Mouse (Mus musculus) forebrain, embryonic 14.5 days (tissue): ENCODE results near the gene Usp7. TPM values are rescaled to one million over a fixed set of nuclear protein-coding genes. Genes with fewer than 3 reads are reported as not detected.

Experiments used
- ATAC-seq: fragments of 200-750 bp; cut with Nextera tagmentation; 2 replicates; pipeline ENCODE4 v1.8.0; 2017; ENCODE audit warnings: mild to moderate bottlenecking, moderate library complexity
- DNase-seq: peaks from one replicate; pipeline ENCODE4 v3.0.0-alpha.2; 2015; ENCODE audit warnings: low spot score
- H3K27ac ChIP-seq: fragments of 300-500 bp; sonication (generic); 2 replicates; pipeline ENCODE4 v1.5.1; 2014; ENCODE audit warnings: low read depth, mild to moderate bottlenecking, control low read depth, low read length, moderate library complexity
- H3K27me3 ChIP-seq: fragments of 300-500 bp; sonication (generic); replicated peaks from 2 replicates; pipeline ENCODE4 v1.6.1; 2014; ENCODE audit warnings: low read length, control low read depth, mixed read lengths; ENCODE audit not compliant: control insufficient read depth, insufficient read depth
- H3K36me3 ChIP-seq: fragments of 300-500 bp; sonication (generic); 2 replicates; pipeline ENCODE4 v1.6.1; 2014; ENCODE audit warnings: low read length, control low read depth; ENCODE audit not compliant: control insufficient read depth, insufficient read depth
- H3K4me1 ChIP-seq: fragments of 300-500 bp; sonication (generic); 2 replicates; pipeline ENCODE4 v1.6.1; 2014; ENCODE audit warnings: antibody characterized with exemption, low read length, control low read depth; ENCODE audit not compliant: control insufficient read depth, insufficient read depth
- H3K4me2 ChIP-seq: fragments of 300-500 bp; sonication (generic); 2 replicates; pipeline ENCODE4 v1.6.1; 2014; ENCODE audit warnings: mild to moderate bottlenecking, control low read depth, low read length
- H3K4me3 ChIP-seq: fragments of 300-500 bp; sonication (generic); 2 replicates; pipeline ENCODE4 v1.5.1; 2014; ENCODE audit warnings: low read depth, low read length, control low read depth
- H3K9ac ChIP-seq: fragments of 300-500 bp; sonication (generic); 2 replicates; pipeline ENCODE4 v1.6.1; 2014; ENCODE audit warnings: mild to moderate bottlenecking, low read length, control low read depth, moderate library complexity
- H3K9me3 ChIP-seq: fragments of 300-500 bp; sonication (generic); replicated peaks from 2 replicates; pipeline ENCODE4 v1.6.1; 2016; ENCODE audit warnings: low read length, control low read depth, mixed read lengths; ENCODE audit not compliant: control insufficient read depth
- WGBS: fragments of 180-500 bp; shearing (Covaris S2); extraction: QIAGEN DNeasy Blood & Tissue Kit; methylation state at CpG from one replicate; pipeline ENCODE4 v1.1.7; 2014; 5-methylcytosine and 5-hydroxymethylcytosine counted together
- polyA plus RNA-seq: library from polyadenylated mRNA; unstranded; fragments of >200 nt; fragmentation: Nextera tagmentation; extraction: Ambion mirVana; gene quantifications from 2 replicates; pipeline ENCODE4 v1.2.1, GENCODE M21; 2014

Usp7 gene
- polyA plus RNA-seq, 1 experiment from 2014 or later = 42.7 TPM

DNA sequence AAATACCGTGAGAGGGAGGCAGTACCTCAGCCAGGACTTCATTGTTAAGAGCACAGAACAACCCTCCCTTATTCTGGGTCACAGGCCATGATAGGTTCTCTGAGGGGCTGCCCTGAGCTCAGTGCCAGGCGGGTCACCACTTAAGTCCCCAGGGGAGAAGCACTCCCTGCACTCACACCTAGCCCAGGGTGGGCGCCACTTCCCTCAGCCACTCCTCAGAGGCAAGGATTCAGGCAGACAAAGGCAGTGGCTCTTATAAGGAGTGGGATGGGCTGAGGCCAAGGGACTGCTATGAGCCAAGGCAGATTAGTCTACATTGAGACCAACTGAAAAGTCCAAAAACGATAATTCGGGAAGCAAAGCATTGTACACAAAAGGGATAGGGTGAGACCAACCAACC is 126.7 kb downstream of the Usp7 start:
- Histone ChIP-seq H3K4me3 (no peak overlapping the region), H3K4me2 (no peak overlapping the region), H3K9ac (no peak overlapping the region), H3K4me1 (peaks cover 18% of the 10 kb centered on the region; the same call in 1 of the 2 replicates), H3K36me3 (peaks cover 31% of the 10 kb centered on the region), H3K27ac (no peak overlapping the region), H3K27me3 (no peaks in the 10 kb centered on the region), H3K9me3 (no peaks in the 10 kb centered on the region)
- DNase-seq (no peak), ATAC-seq (no peak)
- 77% methylated on average over 5 of the region's 5 CpGs for WGBS

DNA sequence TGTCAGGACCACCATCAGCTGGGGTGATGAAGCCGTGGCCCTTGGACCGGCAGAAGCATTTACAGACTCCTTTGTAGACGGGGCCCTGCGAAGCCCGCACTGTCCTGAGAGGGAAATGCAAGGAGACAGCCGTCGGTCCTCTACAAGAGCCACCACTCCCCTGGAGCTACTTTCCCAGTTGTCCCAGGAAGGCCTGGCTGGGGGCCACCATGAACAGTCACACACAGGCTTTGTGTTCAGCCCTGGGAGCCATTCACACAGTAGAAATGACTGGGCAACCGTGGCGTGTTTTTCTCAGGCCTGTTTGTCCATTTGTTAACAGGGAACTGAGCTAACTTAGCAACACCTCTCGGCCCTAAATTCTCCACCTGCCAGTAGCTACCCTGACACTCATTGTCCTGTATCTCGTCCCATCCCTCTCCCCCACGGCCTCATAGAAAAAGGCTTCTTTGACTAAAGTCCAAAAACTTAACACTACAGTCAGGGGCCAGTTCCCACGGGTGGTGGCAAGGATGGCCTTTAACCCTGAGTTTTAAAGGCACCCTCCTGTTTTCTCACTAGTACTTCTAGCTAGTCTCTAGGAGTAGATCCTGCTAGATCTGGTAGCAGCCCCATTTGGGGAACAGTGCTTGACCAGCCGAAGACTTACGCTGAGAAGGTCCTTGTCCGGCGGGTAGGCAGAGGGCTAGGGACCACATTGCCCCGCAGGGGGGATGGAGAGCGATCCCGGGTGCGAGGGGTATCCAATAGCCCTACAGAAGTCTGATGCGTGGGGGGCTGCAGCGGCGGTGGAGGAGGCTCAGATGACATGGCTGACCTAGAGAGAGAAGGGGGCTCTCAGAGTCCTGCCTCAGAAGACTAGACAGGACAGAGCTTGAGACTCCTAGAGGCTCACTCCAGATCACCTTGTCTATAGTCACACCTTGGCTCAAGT is 128.2 kb downstream of the Usp7 start:
- Histone ChIP-seq H3K9ac (no peak overlapping the region), H3K4me3 (no peak overlapping the region), H3K27ac (no peak overlapping the region), H3K9me3 (no peaks in the 10 kb centered on the region), H3K4me2 (no peak overlapping the region), H3K4me1 (peaks cover 5% of the 10 kb centered on the region; the same call in 1 of the 2 replicates), H3K36me3 (peaks cover 46% of the 10 kb centered on the region), H3K27me3 (no peaks in the 10 kb centered on the region)
- 84% methylated on average over 24 of the region's 24 CpGs for WGBS
- no peak for ATAC-seq
- DNase-seq = no peak

DNA sequence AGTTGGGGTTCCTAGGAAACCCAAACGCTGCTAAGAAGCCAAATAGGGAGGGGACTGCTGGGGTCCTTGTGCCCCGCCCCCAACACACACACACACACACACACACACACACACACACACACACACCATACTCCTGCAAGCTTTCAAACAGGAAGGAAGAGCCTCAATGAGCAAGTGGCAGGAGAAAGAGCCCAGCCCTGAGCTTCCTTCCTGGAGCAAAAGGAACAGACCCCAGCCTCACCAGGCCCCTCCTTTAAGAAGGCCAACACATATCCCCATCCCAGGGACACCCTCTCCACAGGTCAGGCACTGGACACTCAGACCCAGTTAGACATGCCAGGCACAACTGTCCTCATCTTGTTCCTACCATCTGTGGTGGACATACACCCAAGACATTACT is 129.1 kb downstream of the Usp7 start:
- H3K4me2 ChIP-seq = no peak overlapping the region
- no peak overlapping the region for H3K27ac ChIP-seq
- H3K9ac ChIP-seq = no peak overlapping the region
- H3K4me1 ChIP-seq = peaks cover 4% of the 10 kb centered on the region; the same call in 1 of the 2 replicates
- peaks cover 55% of the 10 kb centered on the region for H3K36me3 ChIP-seq
- H3K4me3 ChIP-seq = no peak overlapping the region
- H3K9me3 ChIP-seq = no peaks in the 10 kb centered on the region
- DNase-seq = no peak
- 63% methylated on average over 1 of the region's 2 CpGs for WGBS
- H3K27me3 ChIP-seq = no peaks in the 10 kb centered on the region
- ATAC-seq = no peak

DNA sequence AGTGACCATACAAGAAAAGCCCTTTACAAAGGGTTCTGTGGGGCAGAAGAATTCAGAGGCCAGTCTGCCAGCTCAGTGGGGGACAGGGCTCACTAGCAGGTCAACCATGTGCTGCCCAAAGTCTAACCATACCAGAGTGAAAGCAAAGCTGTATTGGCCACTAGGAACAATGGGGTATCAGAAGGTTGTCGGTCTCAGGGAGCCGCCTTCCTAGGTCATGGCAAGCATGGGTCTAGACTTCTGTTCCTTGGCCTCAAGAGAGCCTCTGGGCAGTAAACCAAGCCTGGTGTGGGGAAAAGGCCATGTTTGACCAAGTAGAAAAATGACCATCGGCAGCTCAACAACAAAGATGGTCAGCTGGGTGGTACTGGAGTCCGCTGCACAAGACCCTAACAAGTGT is 133.3 kb downstream of the Usp7 start:
- Histone ChIP-seq H3K4me3 (no peak overlapping the region), H3K27ac (no peak overlapping the region), H3K27me3 (no peaks in the 10 kb centered on the region), H3K9ac (no peak overlapping the region), H3K9me3 (no peaks in the 10 kb centered on the region), H3K4me2 (no peak overlapping the region), H3K4me1 (no peaks in the 10 kb centered on the region), H3K36me3 (peaks cover 86% of the 10 kb centered on the region)
- ATAC-seq (no peak), DNase-seq (no peak)
- 88% methylated on average over 4 of the region's 4 CpGs for WGBS

DNA sequence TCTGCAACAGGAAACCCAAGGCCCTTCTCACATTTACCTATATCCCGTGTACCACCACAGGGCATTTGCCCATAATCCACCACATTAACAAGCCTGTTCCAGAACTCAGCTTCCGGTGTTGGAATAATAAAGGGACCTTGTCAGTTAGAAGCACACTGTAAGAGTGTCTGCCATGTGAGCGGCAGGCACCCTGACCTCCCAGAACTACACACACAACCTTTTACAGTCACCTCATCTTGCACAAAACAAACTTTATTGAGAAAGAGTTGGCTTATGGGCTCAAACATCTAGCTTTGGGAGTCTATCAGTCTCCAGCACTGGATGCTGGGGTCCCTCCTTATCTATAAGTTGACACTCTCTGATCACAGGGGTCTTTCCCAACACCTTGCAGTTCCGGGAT is 133.8 kb downstream of the Usp7 start:
- Histone ChIP-seq H3K9ac (no peak overlapping the region), H3K27me3 (no peaks in the 10 kb centered on the region), H3K4me3 (no peak overlapping the region), H3K4me1 (no peaks in the 10 kb centered on the region), H3K36me3 (peaks cover 86% of the 10 kb centered on the region), H3K27ac (no peak overlapping the region), H3K9me3 (no peaks in the 10 kb centered on the region), H3K4me2 (no peak overlapping the region)
- 80% methylated on average over 4 of the region's 4 CpGs for WGBS
- DNase-seq (no peak), ATAC-seq (no peak)

DNA sequence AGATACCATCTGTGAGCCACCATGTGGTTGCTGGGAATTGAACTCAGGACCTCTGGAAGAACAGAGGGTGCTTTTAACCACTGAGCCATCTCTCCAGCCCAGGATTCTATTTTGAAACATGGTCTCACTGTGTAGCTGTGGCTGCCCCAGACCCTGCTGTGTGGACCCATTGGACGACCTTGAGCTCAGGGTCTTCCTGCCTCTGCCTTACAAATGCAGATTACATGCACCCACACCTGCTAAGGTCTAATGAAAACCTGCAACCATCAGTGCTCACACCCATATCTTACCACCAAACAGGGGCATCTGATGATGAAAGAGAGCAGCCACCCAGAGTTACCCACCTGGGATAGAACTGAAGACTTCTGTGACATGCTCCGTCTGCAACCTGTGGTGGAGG is 135.9 kb downstream of the Usp7 start:
- Histone ChIP-seq H3K9me3 (no peaks in the 10 kb centered on the region), H3K36me3 (peaks cover 80% of the 10 kb centered on the region), H3K9ac (no peak overlapping the region), H3K4me2 (no peak overlapping the region), H3K27me3 (no peaks in the 10 kb centered on the region), H3K4me3 (no peak overlapping the region), H3K27ac (no peak overlapping the region), H3K4me1 (no peaks in the 10 kb centered on the region)
- ATAC-seq = no peak
- no peak for DNase-seq
- WGBS = 91% methylated on average over 2 of the region's 2 CpGs

DNA sequence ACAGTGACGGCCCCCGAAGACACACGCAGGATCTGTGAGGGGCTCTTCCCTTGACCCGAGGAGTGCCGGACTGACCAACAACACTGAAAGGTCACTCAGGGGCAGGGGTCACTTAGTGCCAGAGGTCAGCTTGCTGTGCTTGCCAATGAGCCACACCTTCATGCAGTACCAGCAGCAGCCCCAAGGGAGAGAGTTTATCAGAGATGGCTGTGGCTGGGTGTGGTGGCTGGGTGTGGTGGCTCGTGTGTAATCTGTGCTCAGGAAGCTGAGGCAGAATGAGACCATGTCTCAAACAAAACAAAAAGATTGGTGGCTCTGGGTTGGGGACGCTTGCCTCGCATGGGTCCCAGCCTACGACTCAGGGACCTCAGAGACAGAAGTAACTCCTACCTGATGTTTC is 136.5 kb downstream of the Usp7 start:
- H3K36me3 ChIP-seq = peaks cover 80% of the 10 kb centered on the region
- WGBS = 91% methylated on average over 9 of the region's 9 CpGs
- H3K9ac ChIP-seq = no peak overlapping the region
- no peaks in the 10 kb centered on the region for H3K4me1 ChIP-seq
- no peak overlapping the region for H3K4me3 ChIP-seq
- ATAC-seq (no peak), DNase-seq (no peak)
- no peak overlapping the region for H3K4me2 ChIP-seq
- H3K27me3 ChIP-seq = no peaks in the 10 kb centered on the region
- H3K27ac ChIP-seq = no peak overlapping the region
- H3K9me3 ChIP-seq = no peaks in the 10 kb centered on the region

DNA sequence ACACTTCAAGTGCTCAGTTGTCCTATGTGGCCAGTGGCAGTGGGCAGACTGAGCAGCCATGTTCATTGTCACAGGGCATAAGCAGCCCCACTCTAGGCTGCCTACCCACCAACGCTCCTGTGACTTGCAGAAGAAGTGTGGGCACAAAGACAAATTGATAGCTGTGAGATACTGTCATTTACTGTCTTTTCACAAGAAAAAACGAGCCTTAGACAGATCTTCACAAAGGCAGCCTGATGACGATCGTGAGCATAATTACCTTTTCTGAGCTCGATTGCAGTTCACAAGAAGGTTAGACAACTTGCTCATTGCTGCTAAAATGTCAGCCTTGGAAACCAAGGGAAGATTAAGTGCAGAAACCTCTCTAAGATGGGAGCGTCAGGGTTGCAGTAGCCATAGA is 137.0 kb downstream of the Usp7 start:
- DNase-seq = no peak
- Histone ChIP-seq H3K4me1 (no peaks in the 10 kb centered on the region), H3K27me3 (no peaks in the 10 kb centered on the region), H3K4me3 (no peak overlapping the region), H3K27ac (no peak overlapping the region), H3K4me2 (no peak overlapping the region), H3K9ac (no peak overlapping the region), H3K9me3 (no peaks in the 10 kb centered on the region), H3K36me3 (peaks cover 78% of the 10 kb centered on the region)
- WGBS = 85% methylated on average over 6 of the region's 6 CpGs
- no peak for ATAC-seq

DNA sequence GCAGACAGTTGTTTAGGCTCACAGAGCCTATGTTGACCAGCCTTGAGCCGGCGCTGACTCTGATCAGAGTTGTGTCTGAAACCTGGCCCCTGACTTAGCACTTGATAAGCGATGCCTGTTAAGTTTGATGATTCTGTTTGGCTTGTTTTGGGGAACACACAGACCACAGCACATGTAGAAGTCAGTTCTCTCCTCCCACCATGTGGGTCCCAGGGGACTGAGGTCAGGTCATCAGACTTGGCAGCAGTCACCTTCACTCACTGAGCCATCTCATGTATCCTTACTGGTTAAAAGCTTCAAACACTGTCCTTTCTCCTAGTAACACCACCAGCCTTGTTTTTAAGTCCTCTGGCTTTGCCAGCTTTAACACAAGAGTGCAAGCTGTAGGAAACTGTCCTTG is 142.1 kb downstream of the Usp7 start:
- ATAC-seq = no peak
- Histone ChIP-seq H3K4me1 (no peaks in the 10 kb centered on the region), H3K4me2 (no peak overlapping the region), H3K27me3 (no peaks in the 10 kb centered on the region), H3K36me3 (peaks cover 78% of the 10 kb centered on the region), H3K9ac (no peak overlapping the region), H3K27ac (no peak overlapping the region), H3K4me3 (no peak overlapping the region), H3K9me3 (no peaks in the 10 kb centered on the region)
- no peak for DNase-seq
- 98% methylated on average over 3 of the region's 3 CpGs for WGBS
